Mouse (Mus musculus): ENCODE measurements around the gene Cst13.

DNA sequence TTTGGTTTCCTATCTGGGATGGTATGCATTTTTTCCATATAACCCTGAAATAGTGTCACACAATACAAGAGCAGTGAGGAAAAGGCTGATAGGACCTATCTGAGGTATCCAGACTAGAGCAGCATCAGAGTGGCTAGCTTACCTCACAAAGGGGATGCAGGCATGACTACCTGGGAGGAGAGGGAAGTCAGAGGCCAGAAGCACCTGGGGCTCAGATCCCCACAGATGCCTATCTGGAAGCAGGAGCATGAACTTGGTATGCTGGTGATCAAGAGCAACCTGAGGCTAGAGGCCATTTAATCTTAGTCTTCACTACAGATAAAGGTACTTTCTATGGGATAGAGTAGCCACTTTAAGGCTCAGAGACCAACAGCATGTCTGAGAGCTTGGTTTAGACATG, at the start of gene Cst13:
- TF ChIP-seq CTCF (IDR thresholded peaks at IDR 0.05; ENCODE audit: borderline replicate concordance, insufficient read depth, low read depth, low read length) (no peak), POLR2A (IDR thresholded peaks at IDR 0.05; ENCODE audit: borderline replicate concordance, insufficient read depth, low read length) (no peak)

All from cerebellum, adult 2 months (tissue).